Mouse (Mus musculus): ENCODE measurements around the gene Tex45. TPM values are rescaled to one million over a fixed set of nuclear protein-coding genes. Genes with fewer than 3 reads are reported as not detected.

The Tex45 gene
- 0.26 and 0.36 TPM in 2 replicates for polyA plus RNA-seq (2012; rRNA removed)

GRCm38 (mm10) chr8:3470562-3470961 lies at the start of gene Tex45:
Gene Tex45, plus strand, starts transcription at chr8:3470862.

GRCm38 (mm10) chr8:3467006-3467885 lies 3.4 kb upstream of the Tex45 start, which contains the start of gene Pex11g:
Gene Pex11g, minus strand, starts transcription at chr8:3467680.

GRCm38 (mm10) chr8:3492901-3493844 lies 22.5 kb downstream of the Tex45 start, which contains the start of gene Zfp358:
Gene Zfp358, plus strand, starts transcription at chr8:3493138.

GRCm38 (mm10) chr8:3500235-3501090 lies 29.8 kb downstream of the Tex45 start, which contains the start of gene Mcoln1:
Gene Mcoln1, plus strand, starts transcription at chr8:3500457.

GRCm38 (mm10) chr8:3515260-3515671 lies 44.6 kb downstream of the Tex45 start, which contains the start of gene Pnpla6:
Gene Pnpla6, plus strand, starts transcription at chr8:3515384.

Other genes with a start within 250 kb of the Tex45 start
- 16.9 and 17.9 TPM in 2 replicates for gene Insr, start 191.2 kb upstream of the Tex45 start, polyA plus RNA-seq (2012; rRNA removed)
- gene A430078G23Rik, start 117.4 kb upstream of the Tex45 start, polyA plus RNA-seq (2012; rRNA removed) = 0.09 and 0.37 TPM in 2 replicates
- gene Arhgef18, start 77.9 kb upstream of the Tex45 start, polyA plus RNA-seq (2012; rRNA removed) = 29.1 and 31.3 TPM in 2 replicates
- gene Pex11g, start 3.2 kb upstream of the Tex45 start, polyA plus RNA-seq (2012; rRNA removed) = 4.2 and 4.9 TPM in 2 replicates
- 102 and 108 TPM in 2 replicates for gene Zfp358, start 22.3 kb downstream of the Tex45 start, polyA plus RNA-seq (2012; rRNA removed)
- 263 and 271 TPM in 2 replicates for gene Mcoln1, start 29.6 kb downstream of the Tex45 start, polyA plus RNA-seq (2012; rRNA removed)
- 47.3 and 60.4 TPM in 2 replicates for gene Pnpla6, start 44.5 kb downstream of the Tex45 start, polyA plus RNA-seq (2012; rRNA removed)
- 0.88 and 1.1 TPM in 2 replicates for gene C330021F23Rik, start 97.1 kb downstream of the Tex45 start, polyA plus RNA-seq (2012; rRNA removed)
- gene Camsap3, start 116.4 kb downstream of the Tex45 start, polyA plus RNA-seq (2012; rRNA removed) = 65.6 and 66.3 TPM in 2 replicates
- gene Xab2, start 150.5 kb downstream of the Tex45 start, polyA plus RNA-seq (2012; rRNA removed) = 70.7 and 75.6 TPM in 2 replicates
- 58.7 and 80.5 TPM in 2 replicates for gene Pet100, start 150.7 kb downstream of the Tex45 start, polyA plus RNA-seq (2012; rRNA removed)
- 0.82 and 1.9 TPM in 2 replicates for gene Pcp2, start 154.7 kb downstream of the Tex45 start, polyA plus RNA-seq (2012; rRNA removed)
- gene Stxbp2, start 160.1 kb downstream of the Tex45 start, polyA plus RNA-seq (2012; rRNA removed) = 122 and 144 TPM in 2 replicates
- gene Retn, start 184.9 kb downstream of the Tex45 start, polyA plus RNA-seq (2012; rRNA removed) = 0.45 and 0.53 TPM in 2 replicates
- gene Mcemp1, start 194.9 kb downstream of the Tex45 start, polyA plus RNA-seq (2012; rRNA removed) = 0.32 and 0.35 TPM in 2 replicates
- gene Fcor, start 201.5 kb downstream of the Tex45 start, polyA plus RNA-seq (2012; rRNA removed) = 8.4 and 11.6 TPM in 2 replicates
- gene Trappc5, start 205.4 kb downstream of the Tex45 start, polyA plus RNA-seq (2012; rRNA removed) = 51.9 and 54.3 TPM in 2 replicates
- gene Fcer2a, start 223.3 kb downstream of the Tex45 start, polyA plus RNA-seq (2012; rRNA removed) = not detected in 2 replicates
- 0.04 TPM in 1 of 2 replicates, not detected in the other for gene Clec4g, start 249.8 kb downstream of the Tex45 start, polyA plus RNA-seq (2012; rRNA removed)

Measured in central nervous system, embryonic 14 days (tissue).